Mouse (Mus musculus): ENCODE results near the gene Atp2b4. TPM values are rescaled to one million over a fixed set of nuclear protein-coding genes. Genes with fewer than 3 reads are reported as not detected.

Gene Atp2b4
- polyA plus RNA-seq, 1 experiment from 2014 or later: 9.9 TPM

GRCm38 (mm10) chr1:133766901-133767529, 33.8 kb downstream of the Atp2b4 start:
- Histone ChIP-seq H3K4me2 (ENCODE audit: low read depth, low read length) (no peak overlapping the region), H3K27ac (ENCODE audit: low read depth) (no peak overlapping the region), H3K36me3 (replicated peaks; ENCODE audit: insufficient read depth, low read length) (peaks cover 6% of the 10 kb centered on the region; the same call in 1 of the 2 replicates), H3K4me3 (ENCODE audit: low read depth, low read length) (no peak overlapping the region), H3K9me3 (ENCODE audit: low read length) (no peaks in the 10 kb centered on the region), H3K27me3 (ENCODE audit: insufficient read depth, low read length) (no peaks in the 10 kb centered on the region), H3K4me1 (ENCODE audit: insufficient read depth) (no peaks in the 10 kb centered on the region), H3K9ac (replicated peaks) (no peak overlapping the region)
- ATAC-seq (no peak), DNase-seq (no peak)
- TF ChIP-seq EP300 (IDR thresholded peaks at IDR 0.05; ENCODE audit: low read depth) (no peak), CTCF (IDR thresholded peaks at IDR 0.05; ENCODE audit: low read depth) (no peak)
- WGBS (ENCODE audit: insufficient replicate concordance): 68% methylated on average over 11 of the region's 11 CpGs

DNA sequence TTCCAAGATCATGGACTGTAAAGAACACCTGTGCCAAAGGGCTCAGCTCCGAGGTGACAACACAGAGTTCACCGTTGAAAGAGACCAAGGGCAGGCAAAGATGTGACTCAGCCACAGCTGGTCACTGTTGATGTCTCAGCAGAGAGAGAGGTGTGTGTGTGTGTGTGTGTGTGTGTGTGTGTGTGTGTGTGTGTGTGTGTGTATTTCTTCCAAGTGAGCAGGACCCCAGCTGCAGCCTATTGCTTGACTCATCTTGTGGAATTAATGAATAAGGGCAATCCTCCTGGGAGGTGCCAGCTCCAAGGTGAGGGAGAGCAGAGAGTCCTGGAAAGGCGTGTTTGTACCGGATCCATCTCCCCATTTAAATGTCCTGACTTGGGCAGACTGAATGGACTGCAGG, 35.5 kb downstream of the Atp2b4 start:
- no peak overlapping the region for H3K9ac ChIP-seq (replicated peaks)
- H3K4me2 ChIP-seq (ENCODE audit: low read depth, low read length): no peak overlapping the region
- DNase-seq (no peak), ATAC-seq (no peak)
- H3K9me3 ChIP-seq (ENCODE audit: low read length): no peaks in the 10 kb centered on the region
- H3K4me1 ChIP-seq (ENCODE audit: insufficient read depth): no peaks in the 10 kb centered on the region
- TF ChIP-seq CTCF (IDR thresholded peaks at IDR 0.05; ENCODE audit: low read depth): no peak
- TF ChIP-seq EP300 (IDR thresholded peaks at IDR 0.05; ENCODE audit: low read depth): no peak
- H3K27ac ChIP-seq (ENCODE audit: low read depth): no peak overlapping the region
- no peak overlapping the region for H3K4me3 ChIP-seq (ENCODE audit: low read depth, low read length)
- peaks cover 6% of the 10 kb centered on the region for H3K36me3 ChIP-seq (replicated peaks; ENCODE audit: insufficient read depth, low read length)
- 81% methylated on average over 4 of the region's 4 CpGs for WGBS (ENCODE audit: insufficient replicate concordance)
- H3K27me3 ChIP-seq (ENCODE audit: insufficient read depth, low read length): no peaks in the 10 kb centered on the region

DNA sequence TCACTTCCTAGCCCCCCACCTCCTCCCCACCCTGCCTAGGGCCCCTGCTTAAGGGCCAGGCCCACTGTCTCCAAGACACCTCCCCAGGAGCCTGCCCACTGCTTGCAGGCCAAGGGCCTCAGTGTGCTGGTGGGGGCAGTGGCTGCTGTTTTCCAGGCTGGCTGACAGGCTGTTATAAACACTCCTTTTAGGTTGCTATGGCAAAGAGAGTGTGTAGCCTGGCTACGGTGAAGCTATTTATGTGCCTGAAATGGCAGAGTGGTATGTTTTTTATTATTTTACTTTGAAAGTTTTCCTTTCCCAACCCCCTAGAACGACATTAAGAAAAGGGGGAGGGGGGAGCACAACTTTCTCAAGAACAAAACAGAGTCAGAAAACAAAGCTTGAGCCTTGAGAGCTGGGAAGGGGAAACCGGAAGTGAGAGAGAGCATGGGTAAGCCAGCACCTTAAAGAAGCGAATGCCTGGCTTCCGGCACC, 37.9 kb downstream of the Atp2b4 start:
- no peak for DNase-seq
- Histone ChIP-seq H3K36me3 (replicated peaks; ENCODE audit: insufficient read depth, low read length) (peaks cover 6% of the 10 kb centered on the region), H3K27ac (ENCODE audit: low read depth) (no peak overlapping the region), H3K9me3 (ENCODE audit: low read length) (no peaks in the 10 kb centered on the region), H3K4me1 (ENCODE audit: insufficient read depth) (no peaks in the 10 kb centered on the region), H3K27me3 (ENCODE audit: insufficient read depth, low read length) (no peaks in the 10 kb centered on the region), H3K9ac (replicated peaks) (no peak overlapping the region), H3K4me2 (ENCODE audit: low read depth, low read length) (no peak overlapping the region), H3K4me3 (ENCODE audit: low read depth, low read length) (no peak overlapping the region)
- ATAC-seq: no peak
- TF ChIP-seq EP300 (IDR thresholded peaks at IDR 0.05; ENCODE audit: low read depth) (no peak), CTCF (IDR thresholded peaks at IDR 0.05; ENCODE audit: low read depth) (no peak)
- 81% methylated on average over 5 of the region's 5 CpGs for WGBS (ENCODE audit: insufficient replicate concordance)

- ATAC-seq (no peak), DNase-seq (no peak)
- Histone ChIP-seq H3K36me3 (replicated peaks; ENCODE audit: insufficient read depth, low read length) (peaks cover 6% of the 10 kb centered on the region), H3K27me3 (ENCODE audit: insufficient read depth, low read length) (no peaks in the 10 kb centered on the region), H3K4me3 (ENCODE audit: low read depth, low read length) (no peak overlapping the region), H3K27ac (ENCODE audit: low read depth) (no peak overlapping the region), H3K9me3 (ENCODE audit: low read length) (no peaks in the 10 kb centered on the region), H3K9ac (replicated peaks) (no peak overlapping the region), H3K4me1 (ENCODE audit: insufficient read depth) (no peaks in the 10 kb centered on the region), H3K4me2 (ENCODE audit: low read depth, low read length) (no peak overlapping the region)
- 85% methylated on average over 5 of the region's 5 CpGs for WGBS (ENCODE audit: insufficient replicate concordance)
- TF ChIP-seq EP300 (IDR thresholded peaks at IDR 0.05; ENCODE audit: low read depth): no peak
- TF ChIP-seq CTCF (IDR thresholded peaks at IDR 0.05; ENCODE audit: low read depth): no peak
Observed at GRCm38 (mm10) chr1:133761278-133761677, 39.6 kb downstream of the Atp2b4 start.

- peak overlapping the region; percentile 39; the same call in 1 of the 2 replicates for H3K9ac ChIP-seq (replicated peaks)
- peaks cover 15% of the 10 kb centered on the region for H3K4me1 ChIP-seq (ENCODE audit: insufficient read depth)
- peak; percentile 30 for DNase-seq
- peak overlapping the region; percentile 81 for H3K27ac ChIP-seq (ENCODE audit: low read depth)
- TF ChIP-seq CTCF (IDR thresholded peaks at IDR 0.05; ENCODE audit: low read depth) (peak; percentile 33; the same call in 1 of the 2 replicates), EP300 (IDR thresholded peaks at IDR 0.05; ENCODE audit: low read depth) (peak; percentile 92)
- H3K36me3 ChIP-seq (replicated peaks; ENCODE audit: insufficient read depth, low read length): peaks cover 15% of the 10 kb centered on the region; the same call in 1 of the 2 replicates
- 52% methylated on average over 4 of the region's 4 CpGs for WGBS (ENCODE audit: insufficient replicate concordance)
- no peak overlapping the region for H3K4me3 ChIP-seq (ENCODE audit: low read depth, low read length)
- peak overlapping the region; percentile 59 for H3K4me2 ChIP-seq (ENCODE audit: low read depth, low read length)
- peak; percentile 95 for ATAC-seq
- H3K27me3 ChIP-seq (ENCODE audit: insufficient read depth, low read length): no peaks in the 10 kb centered on the region
- H3K9me3 ChIP-seq (ENCODE audit: low read length): no peaks in the 10 kb centered on the region
Observed at GRCm38 (mm10) chr1:133754317-133754868, 46.4 kb downstream of the Atp2b4 start.

GRCm38 (mm10) chr1:133753325-133753724, 47.5 kb downstream of the Atp2b4 start:
- H3K4me1 ChIP-seq (ENCODE audit: insufficient read depth): peaks cover 15% of the 10 kb centered on the region
- DNase-seq (no peak), ATAC-seq (no peak)
- peak overlapping the region; percentile 81 for H3K27ac ChIP-seq (ENCODE audit: low read depth)
- no peaks in the 10 kb centered on the region for H3K9me3 ChIP-seq (ENCODE audit: low read length)
- no peaks in the 10 kb centered on the region for H3K27me3 ChIP-seq (ENCODE audit: insufficient read depth, low read length)
- TF ChIP-seq EP300 (IDR thresholded peaks at IDR 0.05; ENCODE audit: low read depth) (no peak), CTCF (IDR thresholded peaks at IDR 0.05; ENCODE audit: low read depth) (no peak)
- no peak overlapping the region; the same call in 1 of the 2 replicates for H3K9ac ChIP-seq (replicated peaks)
- H3K36me3 ChIP-seq (replicated peaks; ENCODE audit: insufficient read depth, low read length): peaks cover 22% of the 10 kb centered on the region
- WGBS (ENCODE audit: insufficient replicate concordance): 77% methylated on average over 8 of the region's 8 CpGs
- peak overlapping the region; percentile 59; the same call in 1 of the 2 replicates for H3K4me2 ChIP-seq (ENCODE audit: low read depth, low read length)
- H3K4me3 ChIP-seq (ENCODE audit: low read depth, low read length): no peak overlapping the region
